Mouse (Mus musculus) stomach, postnatal 0 days (tissue): ENCODE results near the gene Pex6. TPM values are rescaled to one million over a fixed set of nuclear protein-coding genes. Genes with fewer than 3 reads are reported as not detected.

Experiments used
- ATAC-seq: fragments of 200-750 bp; cut with Nextera tagmentation; 2 replicates; pipeline ENCODE4 v1.8.0; 2017; ENCODE audit not compliant: low FRiP score, low TSS enrichment
- DNase-seq: peaks from one replicate; pipeline ENCODE4 v3.0.0-alpha.2; 2016; ENCODE audit warnings: low spot score
- H3K27ac ChIP-seq: fragments of 300-500 bp; sonication (generic); replicated peaks from 2 replicates; pipeline ENCODE4 v1.5.1; 2014; ENCODE audit warnings: mild to moderate bottlenecking, control low read depth
- H3K27me3 ChIP-seq: fragments of 300-500 bp; sonication (generic); 2 replicates; pipeline ENCODE4 v1.6.1; 2014; ENCODE audit warnings: low read length; ENCODE audit not compliant: control insufficient read depth, insufficient read depth
- H3K36me3 ChIP-seq: fragments of 300-500 bp; sonication (generic); 2 replicates; pipeline ENCODE4 v1.6.1; 2014; ENCODE audit warnings: low read length, mixed read lengths; ENCODE audit not compliant: control insufficient read depth, insufficient read depth
- H3K4me1 ChIP-seq: fragments of 300-500 bp; sonication (generic); replicated peaks from 2 replicates; pipeline ENCODE4 v1.6.1; 2014; ENCODE audit warnings: antibody characterized with exemption; ENCODE audit not compliant: control insufficient read depth, insufficient read depth
- H3K4me2 ChIP-seq: fragments of 300-500 bp; sonication (generic); replicated peaks from 2 replicates; pipeline ENCODE4 v1.6.1; 2014; ENCODE audit warnings: low read depth, mild to moderate bottlenecking, control low read depth, moderate library complexity
- H3K4me3 ChIP-seq: fragments of 300-500 bp; sonication (generic); 2 replicates; pipeline ENCODE4 v1.5.1; 2014; ENCODE audit warnings: low read depth, low read length, control low read depth
- H3K9ac ChIP-seq: fragments of 300-500 bp; sonication (generic); 2 replicates; pipeline ENCODE4 v1.6.1; 2014; ENCODE audit warnings: mild to moderate bottlenecking, low read length, control low read depth, mixed read lengths
- H3K9me3 ChIP-seq: fragments of 300-500 bp; sonication (generic); 2 replicates; pipeline ENCODE4 v1.6.1; 2016; ENCODE audit warnings: low read length; ENCODE audit not compliant: control insufficient read depth
- CTCF ChIP-seq: IDR thresholded peaks from 2 replicates; pipeline ENCODE4 v1.5.1; 2016; ENCODE audit warnings: antibody characterized with exemption, low read depth, mild to moderate bottlenecking, moderate library complexity
- EP300 ChIP-seq: optimal IDR thresholded peaks from 2 replicates; pipeline ENCODE3; 2016; ENCODE audit warnings: antibody characterized with exemption
- WGBS: fragments of 180-500 bp; shearing (Covaris S2); extraction: QIAGEN DNeasy Blood & Tissue Kit; methylation state at CpG from one replicate; pipeline ENCODE4 v1.1.7; 2014; 5-methylcytosine and 5-hydroxymethylcytosine counted together
- polyA plus RNA-seq: library from polyadenylated mRNA; unstranded; fragments of >200 nt; fragmentation: Nextera tagmentation; extraction: Ambion mirVana; gene quantifications from 2 replicates; pipeline ENCODE4 v1.2.1, GENCODE M21; 2015

Pex6 gene
- polyA plus RNA-seq, 1 experiment from 2014 or later = 9.8 TPM

GRCm38 (mm10) chr17:46767868-46768267, 56.6 kb downstream of the Pex6 start:
- no peaks in the 10 kb centered on the region for H3K36me3 ChIP-seq
- ATAC-seq (no peak), DNase-seq (peak; percentile 31)
- H3K4me3 ChIP-seq = no peak overlapping the region
- 43% methylated on average over 8 of the region's 8 CpGs for WGBS
- no peak overlapping the region for H3K9ac ChIP-seq
- H3K27ac ChIP-seq = no peak overlapping the region
- no peaks in the 10 kb centered on the region for H3K9me3 ChIP-seq
- no peaks in the 10 kb centered on the region for H3K27me3 ChIP-seq
- no peak overlapping the region for H3K4me2 ChIP-seq
- TF ChIP-seq CTCF (no peak), EP300 (no peak)
- no peaks in the 10 kb centered on the region; the same call in 1 of the 2 replicates for H3K4me1 ChIP-seq

GRCm38 (mm10) chr17:46770546-46770945, 59.3 kb downstream of the Pex6 start:
- no peak overlapping the region for H3K4me2 ChIP-seq
- no peaks in the 10 kb centered on the region for H3K36me3 ChIP-seq
- DNase-seq = no peak
- no peak overlapping the region for H3K4me3 ChIP-seq
- TF ChIP-seq CTCF (no peak), EP300 (no peak)
- WGBS = 89% methylated on average over 11 of the region's 11 CpGs
- H3K27me3 ChIP-seq = no peaks in the 10 kb centered on the region
- H3K9ac ChIP-seq = no peak overlapping the region
- H3K4me1 ChIP-seq = no peaks in the 10 kb centered on the region; the same call in 1 of the 2 replicates
- H3K27ac ChIP-seq = no peak overlapping the region
- ATAC-seq = no peak
- H3K9me3 ChIP-seq = no peaks in the 10 kb centered on the region

- DNase-seq (no peak), ATAC-seq (no peak)
- H3K36me3 ChIP-seq = 0 out of 2 replicates have a peak, but pooled peaks cover 4% of the 10 kb centered on the region
- no peak overlapping the region for H3K4me2 ChIP-seq
- H3K9me3 ChIP-seq = no peaks in the 10 kb centered on the region
- TF ChIP-seq CTCF (peak; percentile 51), EP300 (no peak)
- 85% methylated on average over 4 of the region's 4 CpGs for WGBS
- no peak overlapping the region for H3K27ac ChIP-seq
- no peaks in the 10 kb centered on the region for H3K27me3 ChIP-seq
- H3K4me3 ChIP-seq = no peak overlapping the region
- H3K4me1 ChIP-seq = no peaks in the 10 kb centered on the region; the same call in 1 of the 2 replicates
- no peak overlapping the region for H3K9ac ChIP-seq
Measured at GRCm38 (mm10) chr17:46771025-46771424, 59.8 kb downstream of the Pex6 start.

- H3K27me3 ChIP-seq = no peaks in the 10 kb centered on the region
- no peaks in the 10 kb centered on the region for H3K9me3 ChIP-seq
- H3K36me3 ChIP-seq = 0 out of 2 replicates have a peak, but pooled peaks cover 4% of the 10 kb centered on the region
- H3K4me2 ChIP-seq = peak overlapping the region; percentile 85
- TF ChIP-seq EP300 = no peak
- no peak for TF ChIP-seq CTCF
- DNase-seq (no peak), ATAC-seq (no peak)
- peak overlapping the region; percentile 90; the same call in 1 of the 2 replicates for H3K27ac ChIP-seq
- WGBS = 59% methylated on average over 17 of the region's 17 CpGs
- peak overlapping the region; percentile 81 for H3K9ac ChIP-seq
- no peaks in the 10 kb centered on the region; the same call in 1 of the 2 replicates for H3K4me1 ChIP-seq
- H3K4me3 ChIP-seq = peak overlapping the region; percentile 86
Measured at GRCm38 (mm10) chr17:46771616-46772015, 60.4 kb downstream of the Pex6 start.

- Histone ChIP-seq H3K9ac (peak overlapping the region; percentile 81), H3K9me3 (no peaks in the 10 kb centered on the region), H3K36me3 (0 out of 2 replicates have a peak, but pooled peaks cover 4% of the 10 kb centered on the region), H3K4me2 (peak overlapping the region; percentile 85), H3K4me3 (peak overlapping the region; percentile 86), H3K4me1 (no peaks in the 10 kb centered on the region; the same call in 1 of the 2 replicates), H3K27me3 (no peaks in the 10 kb centered on the region), H3K27ac (peak overlapping the region; percentile 90)
- DNase-seq = no peak
- no peak for ATAC-seq
- no peak for TF ChIP-seq EP300
- TF ChIP-seq CTCF = no peak
- 3% methylated on average over 5 of the region's 5 CpGs for WGBS
Measured at GRCm38 (mm10) chr17:46772038-46772403, 60.8 kb downstream of the Pex6 start.

- Histone ChIP-seq H3K27me3 (no peaks in the 10 kb centered on the region), H3K9me3 (no peaks in the 10 kb centered on the region), H3K4me1 (no peaks in the 10 kb centered on the region; the same call in 1 of the 2 replicates), H3K36me3 (peaks cover 8% of the 10 kb centered on the region; the same call in 1 of the 2 replicates), H3K27ac (peak within 1 kb of the TSS; percentile 90), H3K4me2 (peak within 1 kb of the TSS; percentile 85), H3K4me3 (peak within 1 kb of the TSS; percentile 86), H3K9ac (peak within 1 kb of the TSS; percentile 81)
- peak; percentile 80 for ATAC-seq
- peak; percentile 83 for DNase-seq
- no peak for TF ChIP-seq EP300
- no peak for TF ChIP-seq CTCF
- under 1% methylated on average over 50 of the region's 50 CpGs for WGBS
Measured at GRCm38 (mm10) chr17:46772404-46773277, 61.4 kb downstream of the Pex6 start, which contains the start of gene 2310039H08Rik. 2310039H08Rik (plus strand) TSS chr17:46772635.
